In genomic region chr12:105906584-105906983, GRCm38 (mm10) we compare ENCODE assay signal across 9 mouse cellular contexts.
A peak's percentile ranks its signal among the peaks of the same experiment; 100 is the strongest.
DNase-seq lines count a peak whose midpoint lies in the region; ATAC-seq lines count a peak whose summit lies in the region.
"Had no signal": no experiment of that assay in that cellular context is flagged by ENCODE, and none has a peak within 500 bp of the region (broad histone marks: within the 10 kb centered on the region; RNA-seq: fewer than 3 reads in every experiment).

No protein-coding gene starts in this region.

- no peak overlapping the region for H3K4me2 ChIP-seq in hindbrain, embryonic 14.5 days (replicated peaks)
- H3K4me2 ChIP-seq in kidney, embryonic 14.5 days (replicated peaks; ENCODE audit: low read depth, low read length), result no peak overlapping the region
- H3K4me2 ChIP-seq: embryonic facial prominence, embryonic 12.5 days had no signal

- peaks cover 14% of the 10 kb centered on the region; the same call in 1 of the 2 replicates for H3K4me1 ChIP-seq in hindbrain, embryonic 14.5 days (replicated peaks; ENCODE audit: control insufficient read depth, insufficient read depth, low read length)
- H3K4me1 ChIP-seq in kidney, embryonic 14.5 days (ENCODE audit: control insufficient read depth, insufficient read depth, low read length), result no peaks in the 10 kb centered on the region

- WGBS in hindbrain, embryonic 14.5 days, result 32% methylated on average over 7 of the region's 7 CpGs
- 27% methylated on average over 7 of the region's 7 CpGs for WGBS in kidney, embryonic 14.5 days

- H3K36me3 ChIP-seq in hindbrain, embryonic 14.5 days (replicated peaks; ENCODE audit: control insufficient read depth, insufficient read depth), result no peaks in the 10 kb centered on the region
- H3K36me3 ChIP-seq in kidney, embryonic 14.5 days (ENCODE audit: control insufficient read depth, insufficient read depth, low read length), result no peaks in the 10 kb centered on the region
- H3K36me3 ChIP-seq: embryonic facial prominence, embryonic 12.5 days had no signal

- H3K27me3 ChIP-seq in hindbrain, embryonic 14.5 days (ENCODE audit: control insufficient read depth, insufficient read depth, low read length), result no peaks in the 10 kb centered on the region
- H3K27me3 ChIP-seq in kidney, embryonic 14.5 days (ENCODE audit: control insufficient read depth, insufficient read depth, low read length), result no peaks in the 10 kb centered on the region
- H3K27me3 ChIP-seq: embryonic facial prominence, embryonic 12.5 days had no signal

- peak; percentile 22 for DNase-seq in lung, postnatal 10 days
- no peak for DNase-seq in lung, adult 18-20 months
- DNase-seq in c-Kit-positive CD71-positive TER-119-negative erythroid progenitor cells, embryonic 14.5 days (ENCODE audit: low read depth), result peak; percentile 63
- DNase-seq in hindbrain, embryonic 14.5 days (ENCODE audit: low spot score), result peak; percentile 39
- DNase-seq in retina, postnatal 1 day, result peak; percentile 46
- no peak for DNase-seq in cerebellum, adult 11 months

- no peak for ATAC-seq in hindbrain, embryonic 14.5 days (ENCODE audit: low FRiP score)
- ATAC-seq in frontal cortex, adult (ENCODE audit: low TSS enrichment), result no peak
- ATAC-seq in kidney, embryonic 14.5 days (ENCODE audit: low FRiP score, low TSS enrichment), result no peak

- no peaks in the 10 kb centered on the region for H3K9me3 ChIP-seq in hindbrain, embryonic 14.5 days (ENCODE audit: control insufficient read depth, low read length)
- H3K9me3 ChIP-seq in kidney, embryonic 14.5 days (ENCODE audit: control insufficient read depth, low read length), result no peaks in the 10 kb centered on the region
- H3K9me3 ChIP-seq: embryonic facial prominence, embryonic 12.5 days had no signal

- H3K9ac ChIP-seq in hindbrain, embryonic 14.5 days, result no peak overlapping the region
- no peak overlapping the region for H3K9ac ChIP-seq in kidney, embryonic 14.5 days (ENCODE audit: low read depth, low read length)
- H3K9ac ChIP-seq: embryonic facial prominence, embryonic 12.5 days had no signal

- H3K27ac ChIP-seq in hindbrain, embryonic 14.5 days, result no peak overlapping the region
- H3K27ac ChIP-seq in kidney, embryonic 14.5 days (ENCODE audit: low read depth, low read length), result no peak overlapping the region
- H3K27ac ChIP-seq: embryonic facial prominence, embryonic 12.5 days had no signal

- no peak overlapping the region for H3K4me3 ChIP-seq in hindbrain, embryonic 14.5 days (replicated peaks; ENCODE audit: low read length)
- no peak overlapping the region for H3K4me3 ChIP-seq in kidney, embryonic 14.5 days (ENCODE audit: low read length)
- H3K4me3 ChIP-seq: embryonic facial prominence, embryonic 12.5 days had no signal

Comparison
In these comparisons a context has a peak if more than half of its experiments do, and no peak if none do; other contexts are left out.
1. DNase-seq: peak in lung, postnatal 10 days (single experiment), c-Kit-positive CD71-positive TER-119-negative erythroid progenitor cells, embryonic 14.5 days (single experiment), hindbrain, embryonic 14.5 days (single experiment) and retina, postnatal 1 day (single experiment); none in lung, adult 18-20 months (0 of 2) and cerebellum, adult 11 months (single experiment).